Mouse (Mus musculus): ENCODE data around the gene Gm10772.
"Not testable (repeated sequence)": the region's sequence is repeated elsewhere in the genome, so short reads cannot be mapped to it uniquely, and the experiment has no call there.

The Gm10772 gene

DNA sequence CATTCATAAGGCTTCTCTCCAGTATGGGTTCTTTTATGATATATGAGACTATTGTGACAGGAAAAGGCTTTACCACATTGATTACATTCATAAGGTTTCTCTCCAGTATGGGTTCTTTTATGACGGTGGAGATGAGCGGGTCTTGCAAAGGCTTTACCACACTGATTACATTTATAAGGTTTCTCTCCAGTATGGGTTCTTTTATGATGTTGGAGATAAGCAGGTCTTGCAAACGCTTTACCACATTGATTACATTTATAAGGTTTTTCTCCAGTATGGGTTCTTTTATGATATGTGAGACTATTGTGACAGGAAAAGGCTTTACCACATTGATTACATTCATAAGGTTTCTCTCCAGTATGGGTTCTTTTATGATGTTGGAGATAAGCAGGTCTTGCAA lies at the start of gene Gm10772:
Gene Gm10772, minus strand, starts transcription at position 101 of the 400 bp plus-strand sequence.
- DNase-seq (ENCODE audit: low read depth, low spot score) = not testable (repeated sequence)

DNA sequence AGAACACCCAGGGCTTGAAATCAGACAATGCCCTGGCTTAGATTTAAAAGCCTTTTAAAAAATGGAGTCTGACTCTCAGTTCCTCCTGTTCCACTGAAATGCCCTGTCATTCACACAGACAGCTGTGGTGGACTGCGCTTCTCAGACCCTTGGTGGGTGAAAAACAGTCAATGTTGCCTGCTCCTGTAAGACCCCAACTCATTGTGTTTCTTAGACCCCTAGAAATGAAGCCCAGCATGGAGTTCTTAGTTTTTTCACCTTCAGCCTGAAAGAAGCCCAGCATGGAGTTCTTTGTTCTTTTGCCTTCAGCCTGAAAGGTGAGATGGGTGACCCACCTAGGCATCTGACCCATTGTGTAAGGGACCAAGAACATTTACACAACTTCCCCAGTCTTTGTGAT lies 36.5 kb upstream of the Gm10772 start:
- DNase-seq (ENCODE audit: low read depth, low spot score) = not testable (repeated sequence)

DNA sequence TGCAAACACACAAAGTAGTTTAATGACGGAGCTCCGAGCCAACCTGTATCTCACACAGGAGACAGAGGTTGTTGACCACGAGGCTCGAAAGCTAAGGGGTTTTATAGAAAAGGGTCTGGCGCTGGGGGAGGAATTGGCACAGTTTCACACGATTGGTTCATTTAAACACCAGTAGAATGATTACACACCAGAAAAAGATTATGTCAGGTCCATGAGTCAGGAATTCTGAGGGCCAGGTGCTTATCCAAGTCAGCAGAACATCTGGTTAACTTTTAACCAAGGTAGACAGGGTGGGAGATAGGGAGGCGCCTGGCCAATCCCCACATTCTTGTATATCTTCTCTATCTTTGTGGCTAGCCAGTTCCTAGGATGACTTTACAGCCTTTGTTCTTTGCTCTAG lies 35.8 kb upstream of the Gm10772 start:
- not testable (repeated sequence) for DNase-seq (ENCODE audit: low read depth, low spot score)

DNA sequence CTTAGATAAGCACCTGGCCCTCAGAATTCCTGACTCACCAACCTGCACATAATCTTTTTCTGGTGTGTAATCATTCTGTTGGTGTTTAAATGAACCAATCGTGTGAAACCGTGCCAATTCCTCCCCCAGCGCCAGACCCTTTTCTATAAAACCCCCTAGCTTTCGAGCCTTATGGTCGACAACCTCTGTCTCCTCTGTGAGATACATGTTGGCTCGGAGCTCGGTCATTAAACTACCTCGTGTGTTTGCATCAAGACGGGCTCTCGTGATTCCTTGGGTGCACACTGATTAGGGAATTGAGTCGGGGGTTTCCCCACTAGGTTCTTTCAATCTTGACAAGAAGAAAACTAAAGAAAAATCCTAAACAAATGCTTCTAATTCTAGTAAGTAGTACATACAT lies 13.0 kb downstream of the Gm10772 start:
- DNase-seq (ENCODE audit: low read depth, low spot score) = no peak

DNA sequence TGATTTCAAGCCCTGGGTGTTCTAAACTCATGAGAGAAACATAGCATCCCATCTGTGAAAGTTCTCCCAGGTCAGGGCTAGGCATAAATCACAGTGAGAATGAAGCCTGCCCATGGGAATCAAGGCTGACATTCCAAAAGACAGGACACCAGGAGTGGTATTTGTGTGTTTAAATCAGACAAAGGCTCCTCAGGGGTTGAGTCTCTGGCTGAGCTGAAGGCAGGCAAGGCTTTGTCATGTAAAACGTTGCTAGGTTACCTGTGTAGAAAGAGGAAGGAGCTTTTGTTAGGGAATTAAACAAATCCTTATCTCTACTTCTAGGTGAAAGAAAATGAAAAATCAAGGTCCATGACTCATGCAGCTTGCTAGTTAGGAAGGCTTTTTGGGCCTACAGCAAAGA lies 13.6 kb downstream of the Gm10772 start:
- DNase-seq (ENCODE audit: low read depth, low spot score) = not testable (repeated sequence)

DNA sequence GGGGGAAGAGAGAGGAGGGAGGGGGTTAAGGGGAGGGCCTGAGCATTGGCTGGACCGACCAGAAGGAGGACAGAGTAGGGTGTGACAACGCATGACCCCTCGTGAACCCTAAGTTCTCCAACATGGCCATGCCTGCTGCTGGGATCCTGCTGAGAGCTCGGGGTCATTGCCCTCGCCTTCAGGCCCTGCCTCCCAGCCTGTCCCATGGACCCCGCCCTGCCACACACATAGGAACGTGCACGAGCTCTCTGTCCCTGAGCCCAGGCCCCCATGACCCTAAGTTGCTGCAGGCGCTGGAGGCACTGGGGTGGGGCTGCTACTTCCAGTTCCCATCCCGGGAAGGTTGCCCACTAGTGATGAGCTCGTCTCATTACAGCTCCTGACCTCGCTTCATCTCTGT lies 48.2 kb downstream of the Gm10772 start:
- not testable (repeated sequence) for DNase-seq (ENCODE audit: low read depth, low spot score)
